Mouse (Mus musculus) spleen, postnatal 14 days (tissue): ENCODE results near the gene Ifitm2.
"Not testable (repeated sequence)": the region's sequence is repeated elsewhere in the genome, so short reads cannot be mapped to it uniquely, and the experiment has no call there.

Experiments
- DNase-seq, 2 experiments: peaks; one replicate each; pipeline ENCODE4 v3.0.0; 2021 to 2022; ENCODE audit warnings: low spot score in 2 of 2

Ifitm2 gene

DNA sequence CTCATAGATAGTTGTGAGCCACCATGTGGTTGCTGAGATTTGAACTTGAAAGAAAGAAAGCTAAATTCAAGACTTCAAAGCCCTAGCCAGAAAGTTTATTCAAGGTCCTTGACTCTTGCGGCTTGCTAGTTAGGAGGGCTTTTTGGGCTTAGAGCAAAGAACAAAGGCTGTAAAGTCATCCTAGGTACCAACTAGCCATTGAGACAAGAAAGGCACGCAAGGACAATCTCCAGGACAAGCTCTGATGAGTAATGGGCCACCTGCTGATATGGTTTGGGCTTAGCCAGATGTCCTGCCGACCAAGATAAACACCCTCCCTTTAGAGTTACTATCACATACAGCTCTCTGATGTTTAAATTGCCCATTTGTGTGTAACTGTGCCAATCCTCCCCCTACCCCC lies 12.9 kb upstream of the Ifitm2 start:
- DNase-seq: not testable (repeated sequence)

- no peak for DNase-seq
These were observed 12.2 kb upstream of the Ifitm2 start for GRCm38 (mm10) chr7:140967862-140968591.

GRCm38 (mm10) chr7:140966921-140967320 lies 11.1 kb upstream of the Ifitm2 start, which contains the start of gene Ifitm1:
Gene Ifitm1 (plus strand): TSS chr7:140967221.
- no peak for DNase-seq

DNA sequence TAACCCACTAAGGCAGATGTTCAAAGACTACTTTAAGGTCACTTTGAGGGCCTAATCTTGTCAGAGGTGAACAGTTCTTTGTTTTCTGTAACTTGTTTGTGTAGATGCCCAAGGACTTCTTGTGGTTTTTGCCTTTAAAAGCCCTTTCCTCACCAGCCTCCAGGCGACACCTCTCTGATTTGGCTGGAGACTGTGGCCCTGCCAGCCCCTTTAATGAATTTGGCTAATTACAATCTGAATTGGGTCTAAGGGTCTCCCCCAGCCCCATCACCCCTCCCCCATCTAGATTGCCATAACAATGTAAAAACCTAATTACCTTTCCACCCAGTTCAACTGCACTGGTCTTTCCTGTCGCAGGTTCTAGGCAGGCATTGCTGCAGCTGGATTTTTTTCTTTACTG lies 6.9 kb upstream of the Ifitm2 start:
- no peak for DNase-seq

DNA sequence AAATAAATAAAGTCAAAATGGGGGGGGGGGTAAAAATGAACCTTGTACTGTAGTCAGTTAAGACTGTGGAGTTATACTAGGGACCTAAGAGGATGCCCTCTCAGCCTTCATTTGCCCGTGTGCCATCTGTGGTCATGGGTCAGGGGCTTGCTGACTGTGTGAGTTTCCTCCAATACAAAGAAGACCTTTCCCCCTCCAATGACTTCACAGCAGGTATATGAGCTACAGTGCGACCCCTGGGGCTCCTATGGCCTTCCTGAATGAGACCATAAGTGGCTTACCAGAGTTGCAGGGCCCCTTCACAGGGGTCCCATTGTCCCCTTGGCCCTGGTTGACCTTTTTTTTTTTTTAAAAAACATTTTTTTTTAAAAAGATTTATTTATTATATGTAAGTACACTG lies 5.6 kb upstream of the Ifitm2 start:
- no peak for DNase-seq

DNA sequence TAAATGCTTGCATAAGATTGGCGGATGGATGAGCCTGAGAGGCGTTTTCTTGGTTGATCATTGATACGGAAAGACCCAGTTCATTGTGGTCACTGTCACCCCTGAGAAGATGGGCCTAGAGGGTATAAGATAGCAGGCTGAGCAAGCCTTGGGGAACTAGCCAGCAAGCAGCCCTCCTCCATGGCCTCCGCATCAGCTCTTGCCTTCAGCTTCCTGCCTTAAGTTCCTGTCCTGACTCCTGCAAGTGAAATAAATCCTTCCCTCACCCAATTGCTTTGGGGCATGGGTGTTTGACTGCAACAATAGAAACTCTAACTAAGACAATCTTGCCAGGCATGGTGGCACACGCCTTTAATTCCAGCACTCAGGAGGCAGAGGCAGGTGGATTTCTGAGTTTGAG lies 4.2 kb upstream of the Ifitm2 start:
- no peak for DNase-seq

- DNase-seq: no peak
These were observed 3.6 kb upstream of the Ifitm2 start for GRCm38 (mm10) chr7:140959181-140959901.

DNA sequence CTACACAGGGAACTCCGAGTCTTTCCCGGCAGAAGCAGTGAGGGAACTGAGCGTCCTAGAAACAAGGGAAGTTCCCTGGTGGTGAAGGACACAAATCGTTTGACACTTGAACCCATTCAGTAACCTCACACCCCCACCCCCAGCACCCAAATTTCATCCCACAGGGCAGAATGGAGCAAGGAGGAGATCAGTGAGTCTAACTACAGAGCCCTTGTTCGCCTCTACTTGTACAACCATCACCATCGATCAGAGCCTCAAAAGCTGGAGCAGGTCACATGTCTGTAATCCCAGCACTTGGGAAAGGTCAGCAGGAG lies 726 bp upstream of the Ifitm2 start:
- DNase-seq: no peak

DNA sequence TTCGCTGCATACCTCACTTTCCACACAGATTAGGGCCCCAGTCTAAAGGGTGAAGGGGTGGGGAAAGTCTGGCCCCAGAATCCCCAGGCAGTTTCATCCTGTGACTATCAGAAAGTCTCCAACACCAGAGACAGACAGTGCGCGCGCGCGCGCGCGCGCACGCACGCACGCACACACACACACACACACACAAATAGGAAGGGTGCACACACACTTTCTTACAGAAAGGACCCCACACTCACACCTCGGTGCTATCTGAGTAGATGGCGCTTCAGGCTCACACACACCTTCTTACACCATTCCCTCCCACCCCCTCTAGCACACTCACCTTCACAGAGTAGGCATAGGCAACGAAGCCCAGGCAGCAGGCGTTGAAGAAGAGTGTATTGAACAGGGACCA lies 445 bp downstream of the Ifitm2 start:
- no peak for DNase-seq

DNA sequence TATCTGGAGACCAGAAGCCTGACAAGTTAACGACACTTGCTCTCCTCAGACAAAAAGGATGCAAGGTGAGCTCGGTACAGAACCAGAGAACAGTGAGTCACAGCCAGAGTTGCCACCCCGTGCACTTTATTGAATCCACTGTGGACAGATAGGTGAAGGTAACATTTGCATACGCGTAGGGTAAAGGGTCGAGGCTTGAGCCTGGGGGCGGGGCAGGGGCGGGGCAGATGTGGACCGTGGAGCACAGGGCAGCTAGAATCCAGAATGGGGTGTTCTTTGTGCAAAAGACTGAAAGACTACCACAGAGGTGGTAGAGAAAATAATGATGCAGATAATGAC lies 1.1 kb downstream of the Ifitm2 start:
- DNase-seq: no peak

DNA sequence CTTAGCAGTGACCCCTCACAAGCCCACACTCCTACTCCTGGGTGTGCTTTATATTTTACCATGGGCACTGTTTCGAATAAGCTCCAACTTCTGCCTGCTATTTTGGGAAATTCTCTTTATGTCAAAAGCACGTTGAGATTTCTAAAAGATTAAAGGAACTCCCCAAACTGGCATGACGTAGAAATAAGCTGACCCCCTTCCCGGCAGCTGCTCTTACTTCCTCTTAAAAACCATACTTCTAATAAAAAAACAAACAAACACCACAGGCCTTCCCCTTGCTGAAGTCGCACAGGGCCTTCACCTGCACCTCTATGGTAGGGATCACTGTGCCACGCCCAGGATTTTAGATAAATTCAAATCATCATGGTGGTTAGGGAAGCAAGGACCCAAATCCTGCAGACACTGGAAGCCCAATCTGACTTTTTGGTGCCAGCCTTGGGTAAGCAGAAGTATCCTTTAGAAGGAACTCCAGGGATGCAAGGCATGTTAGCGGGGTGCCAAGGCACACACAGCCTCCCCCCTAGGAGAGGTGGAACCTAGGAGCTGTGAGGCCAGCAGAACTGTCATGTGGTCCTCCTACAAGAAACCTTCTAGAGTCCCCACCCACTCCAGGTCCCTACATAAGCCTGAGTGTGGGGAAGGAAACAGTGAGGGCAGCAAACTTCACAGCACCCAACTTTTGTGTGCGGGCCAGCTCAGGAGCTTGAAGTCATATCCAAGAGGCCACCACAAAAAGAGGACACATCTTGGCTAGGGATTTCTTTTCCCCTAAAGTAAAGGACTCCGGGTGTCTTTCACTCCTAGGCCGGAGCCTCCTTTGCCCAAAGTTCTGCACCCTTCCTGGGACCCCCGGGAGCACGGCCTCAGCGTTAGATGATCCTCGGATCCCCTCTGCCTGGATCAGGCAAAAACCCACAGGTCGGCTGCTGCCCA lies 1.7 kb downstream of the Ifitm2 start:
- no peak for DNase-seq

- no peak for DNase-seq
These were observed 2.7 kb downstream of the Ifitm2 start for GRCm38 (mm10) chr7:140953133-140953532.

GRCm38 (mm10) chr7:140952441-140952840 lies 3.3 kb downstream of the Ifitm2 start:
- DNase-seq: no peak

DNA sequence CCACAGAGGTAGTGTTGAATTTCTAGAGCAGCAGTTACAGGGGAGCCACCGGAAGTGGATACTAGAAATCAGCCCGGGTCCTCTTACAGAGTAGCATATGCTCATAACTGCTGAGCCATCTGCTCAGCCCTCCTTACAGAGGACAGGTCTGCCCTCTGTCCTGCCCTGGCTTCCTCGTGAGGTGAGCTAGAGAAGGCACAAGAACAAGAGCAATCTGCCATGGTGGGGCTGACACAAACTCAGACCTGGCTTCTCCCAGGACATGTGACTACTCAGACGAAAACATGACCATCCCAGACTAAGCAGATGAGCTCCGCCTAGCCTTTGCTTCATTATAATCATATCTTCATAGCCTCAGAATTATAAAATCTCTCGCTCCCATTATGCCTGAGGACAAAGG lies 4.0 kb downstream of the Ifitm2 start:
- DNase-seq: no peak

DNA sequence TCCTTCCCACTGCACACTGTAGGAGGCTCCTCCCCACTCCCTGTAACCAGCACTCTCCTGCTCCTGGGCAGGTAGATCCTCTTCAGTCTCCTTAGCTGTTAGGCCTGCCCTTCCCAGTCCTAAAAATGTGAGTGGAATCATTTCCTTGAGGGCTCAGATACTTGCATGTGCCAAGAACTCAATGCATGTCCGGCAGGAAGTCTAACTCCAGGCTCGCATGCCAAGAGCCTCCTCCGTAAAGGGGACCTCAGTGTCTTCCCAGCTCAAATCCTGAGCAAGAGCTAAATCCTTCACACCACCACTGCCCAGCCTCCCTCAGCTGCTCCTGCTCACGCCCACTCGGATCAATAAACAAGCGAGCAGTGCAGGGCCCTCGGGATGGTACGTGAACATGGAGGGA lies 4.7 kb downstream of the Ifitm2 start:
- DNase-seq: no peak

DNA sequence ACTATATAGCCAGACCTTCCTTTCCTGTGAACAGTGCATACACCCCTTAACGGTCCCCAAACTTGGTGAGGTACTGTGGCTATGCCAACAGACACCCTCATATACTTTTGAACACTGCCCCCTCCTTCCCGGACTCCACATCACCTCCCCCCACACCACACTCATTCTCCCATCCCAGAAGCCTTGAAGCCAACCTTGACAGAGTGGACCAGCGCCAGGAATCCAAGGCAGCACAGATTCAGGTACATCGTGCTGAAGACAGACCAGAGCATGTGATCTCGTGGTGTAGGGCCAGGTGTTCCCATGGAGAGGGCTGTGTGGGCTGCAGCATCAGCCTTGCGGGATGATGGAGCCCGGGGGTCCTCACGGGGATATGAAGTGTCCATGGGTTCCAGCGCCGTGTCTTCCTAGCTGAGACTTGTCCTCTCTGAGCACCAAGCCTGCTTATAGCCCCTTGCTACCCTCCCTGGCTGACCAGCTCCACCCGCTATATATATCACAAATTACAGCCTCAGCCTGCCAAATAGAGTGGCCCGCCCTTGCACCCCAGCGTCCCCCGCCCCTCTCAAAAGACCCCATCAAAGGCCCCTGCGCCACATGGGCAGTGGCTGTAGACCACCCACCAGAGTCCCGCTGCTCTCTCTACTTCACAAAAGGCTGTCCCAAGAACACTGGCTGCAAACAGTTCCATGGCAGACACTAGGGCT lies 5.8 kb downstream of the Ifitm2 start, which contains the start of gene Ifitm5:
Ifitm5 (minus strand) TSS at position 468 of the 707 bp plus-strand sequence.
- no peak for DNase-seq

DNA sequence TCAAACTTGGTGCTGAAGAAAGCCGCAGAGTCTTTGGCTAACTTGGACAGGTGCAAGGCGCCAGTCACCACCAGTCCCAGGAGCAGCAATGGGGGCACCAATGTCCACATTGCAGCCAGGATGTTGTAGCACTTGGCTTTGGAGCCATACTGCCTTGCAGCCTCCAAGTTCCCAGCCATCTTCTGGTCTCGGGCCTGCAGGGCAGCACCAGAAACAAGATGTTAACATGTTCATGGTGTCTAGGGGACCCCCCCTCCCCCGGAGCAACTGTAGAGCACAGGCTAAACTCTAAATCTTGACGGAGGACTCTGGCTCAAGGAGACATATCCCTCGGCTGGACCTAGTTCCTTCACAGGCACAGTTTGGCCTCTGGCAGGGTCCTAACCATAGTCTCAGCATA lies 6.5 kb downstream of the Ifitm2 start:
- no peak for DNase-seq

GRCm38 (mm10) chr7:140948161-140948560 lies 7.6 kb downstream of the Ifitm2 start:
- no peak for DNase-seq

DNA sequence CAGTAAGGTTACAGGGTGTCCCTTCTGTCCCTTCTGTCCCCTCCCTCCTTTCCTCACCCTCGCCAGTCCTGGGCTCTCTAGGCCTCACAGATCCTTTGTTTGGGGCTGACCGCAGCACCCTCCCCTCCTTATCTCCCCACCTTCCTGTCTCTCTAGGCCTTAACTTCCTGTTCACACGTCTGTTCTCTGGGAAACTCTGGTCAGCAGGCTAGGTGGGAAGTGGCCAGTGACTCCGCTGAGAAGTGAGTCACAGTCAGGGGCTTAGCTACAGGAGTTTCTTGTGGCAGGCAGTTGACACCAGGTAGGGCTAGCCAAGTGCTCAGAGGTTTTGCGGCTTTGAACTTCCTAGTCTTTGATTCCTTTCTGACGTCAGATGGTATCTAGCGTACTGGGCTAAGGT lies 8.8 kb downstream of the Ifitm2 start:
- no peak for DNase-seq

- DNase-seq: no peak
These were observed 9.5 kb downstream of the Ifitm2 start for GRCm38 (mm10) chr7:140946311-140946710.

- no peak for DNase-seq
These were observed 10.5 kb downstream of the Ifitm2 start for GRCm38 (mm10) chr7:140945247-140945646.

GRCm38 (mm10) chr7:140944236-140944635 lies 11.6 kb downstream of the Ifitm2 start:
- no peak for DNase-seq
